Mouse (Mus musculus): ENCODE measurements around the gene Adcy7.

- peak; percentile 95 for TF ChIP-seq CTCF (IDR thresholded peaks at IDR 0.05; ENCODE audit: low read depth)
- no peak for TF ChIP-seq EP300 (IDR thresholded peaks at IDR 0.05; ENCODE audit: low read depth)
These were observed 27.9 kb upstream of the Adcy7 start for GRCm38 (mm10) chr8:88244298-88244697.

Measured in liver, embryonic 14.5 days (tissue).